Mouse (Mus musculus): ENCODE data around the gene Gucy2d. TPM values are rescaled to one million over a fixed set of nuclear protein-coding genes. Genes with fewer than 3 reads are reported as not detected.

Gene Gucy2d
- polyA plus RNA-seq, 1 experiment from 2014 or later, result not detected

- Histone ChIP-seq H3K4me2 (ENCODE audit: low read depth, low read length, severe bottlenecking) (no peak overlapping the region), H3K9ac (ENCODE audit: low read length) (no peak overlapping the region), H3K27me3 (ENCODE audit: control insufficient read depth, insufficient read depth, low read length) (no peaks in the 10 kb centered on the region), H3K36me3 (ENCODE audit: control insufficient read depth, insufficient read depth, low read length) (no peaks in the 10 kb centered on the region), H3K9me3 (ENCODE audit: control insufficient read depth, low read length) (no peaks in the 10 kb centered on the region), H3K4me3 (ENCODE audit: low read depth, low read length) (no peak overlapping the region), H3K27ac (ENCODE audit: low read depth, low read length) (no peak overlapping the region), H3K4me1 (replicated peaks; ENCODE audit: control insufficient read depth, insufficient read depth, low read length) (no peaks in the 10 kb centered on the region)
- no peak for ATAC-seq (replicated peaks; ENCODE audit: low FRiP score)
- DNase-seq (ENCODE audit: low spot score), result no peak
- 61% methylated on average over 12 of the region's 12 CpGs for WGBS
Measured at GRCm38 (mm10) chr7:98482551-98483267, 42.5 kb downstream of the Gucy2d start.

- no peaks in the 10 kb centered on the region for H3K27me3 ChIP-seq (ENCODE audit: control insufficient read depth, insufficient read depth, low read length)
- H3K4me2 ChIP-seq (ENCODE audit: low read depth, low read length, severe bottlenecking), result no peak overlapping the region
- no peak overlapping the region for H3K9ac ChIP-seq (ENCODE audit: low read length)
- 43% methylated on average over 8 of the region's 8 CpGs for WGBS
- no peaks in the 10 kb centered on the region for H3K4me1 ChIP-seq (replicated peaks; ENCODE audit: control insufficient read depth, insufficient read depth, low read length)
- H3K27ac ChIP-seq (ENCODE audit: low read depth, low read length), result no peak overlapping the region
- no peaks in the 10 kb centered on the region for H3K9me3 ChIP-seq (ENCODE audit: control insufficient read depth, low read length)
- no peaks in the 10 kb centered on the region for H3K36me3 ChIP-seq (ENCODE audit: control insufficient read depth, insufficient read depth, low read length)
- DNase-seq (ENCODE audit: low spot score) (no peak), ATAC-seq (replicated peaks; ENCODE audit: low FRiP score) (no peak)
- no peak overlapping the region for H3K4me3 ChIP-seq (ENCODE audit: low read depth, low read length)
Measured at GRCm38 (mm10) chr7:98483268-98483607, 43.0 kb downstream of the Gucy2d start.

- ATAC-seq (replicated peaks; ENCODE audit: low FRiP score), result no peak
- Histone ChIP-seq H3K9ac (ENCODE audit: low read length) (no peak overlapping the region), H3K27me3 (ENCODE audit: control insufficient read depth, insufficient read depth, low read length) (no peaks in the 10 kb centered on the region), H3K4me2 (ENCODE audit: low read depth, low read length, severe bottlenecking) (no peak overlapping the region), H3K4me3 (ENCODE audit: low read depth, low read length) (no peak overlapping the region), H3K27ac (ENCODE audit: low read depth, low read length) (no peak overlapping the region), H3K36me3 (ENCODE audit: control insufficient read depth, insufficient read depth, low read length) (no peaks in the 10 kb centered on the region), H3K4me1 (replicated peaks; ENCODE audit: control insufficient read depth, insufficient read depth, low read length) (no peaks in the 10 kb centered on the region), H3K9me3 (ENCODE audit: control insufficient read depth, low read length) (no peaks in the 10 kb centered on the region)
- 88% methylated on average over 3 of the region's 3 CpGs for WGBS
- DNase-seq (ENCODE audit: low spot score), result no peak
Measured at GRCm38 (mm10) chr7:98484878-98485277, 44.7 kb downstream of the Gucy2d start.

GRCm38 (mm10) chr7:98485508-98485907 lies 45.3 kb downstream of the Gucy2d start:
- Histone ChIP-seq H3K4me2 (ENCODE audit: low read depth, low read length, severe bottlenecking) (no peak overlapping the region), H3K4me3 (ENCODE audit: low read depth, low read length) (no peak overlapping the region), H3K27me3 (ENCODE audit: control insufficient read depth, insufficient read depth, low read length) (peaks cover 2% of the 10 kb centered on the region; the same call in 1 of the 2 replicates), H3K4me1 (replicated peaks; ENCODE audit: control insufficient read depth, insufficient read depth, low read length) (no peaks in the 10 kb centered on the region), H3K36me3 (ENCODE audit: control insufficient read depth, insufficient read depth, low read length) (no peaks in the 10 kb centered on the region), H3K9me3 (ENCODE audit: control insufficient read depth, low read length) (no peaks in the 10 kb centered on the region), H3K27ac (ENCODE audit: low read depth, low read length) (no peak overlapping the region), H3K9ac (ENCODE audit: low read length) (no peak overlapping the region)
- DNase-seq (ENCODE audit: low spot score), result no peak
- no peak for ATAC-seq (replicated peaks; ENCODE audit: low FRiP score)
- 90% methylated on average over 4 of the region's 4 CpGs for WGBS

- no peak overlapping the region for H3K4me2 ChIP-seq (ENCODE audit: low read depth, low read length, severe bottlenecking)
- H3K9ac ChIP-seq (ENCODE audit: low read length), result no peak overlapping the region
- H3K36me3 ChIP-seq (ENCODE audit: control insufficient read depth, insufficient read depth, low read length), result no peaks in the 10 kb centered on the region
- WGBS, result 74% methylated on average over 7 of the region's 7 CpGs
- H3K27ac ChIP-seq (ENCODE audit: low read depth, low read length), result no peak overlapping the region
- no peaks in the 10 kb centered on the region for H3K4me1 ChIP-seq (replicated peaks; ENCODE audit: control insufficient read depth, insufficient read depth, low read length)
- no peak for ATAC-seq (replicated peaks; ENCODE audit: low FRiP score)
- H3K4me3 ChIP-seq (ENCODE audit: low read depth, low read length), result no peak overlapping the region
- H3K9me3 ChIP-seq (ENCODE audit: control insufficient read depth, low read length), result no peaks in the 10 kb centered on the region
- DNase-seq (ENCODE audit: low spot score), result no peak
- H3K27me3 ChIP-seq (ENCODE audit: control insufficient read depth, insufficient read depth, low read length), result peaks cover 3% of the 10 kb centered on the region; the same call in 1 of the 2 replicates
Measured at GRCm38 (mm10) chr7:98486471-98486917, 46.3 kb downstream of the Gucy2d start.

GRCm38 (mm10) chr7:98487202-98487980 lies 47.2 kb downstream of the Gucy2d start:
- no peaks in the 10 kb centered on the region for H3K4me1 ChIP-seq (replicated peaks; ENCODE audit: control insufficient read depth, insufficient read depth, low read length)
- H3K36me3 ChIP-seq (ENCODE audit: control insufficient read depth, insufficient read depth, low read length), result no peaks in the 10 kb centered on the region
- no peaks in the 10 kb centered on the region for H3K9me3 ChIP-seq (ENCODE audit: control insufficient read depth, low read length)
- no peak overlapping the region for H3K9ac ChIP-seq (ENCODE audit: low read length)
- H3K4me2 ChIP-seq (ENCODE audit: low read depth, low read length, severe bottlenecking), result no peak overlapping the region
- H3K27ac ChIP-seq (ENCODE audit: low read depth, low read length), result no peak overlapping the region
- no peak for DNase-seq (ENCODE audit: low spot score)
- peaks cover 3% of the 10 kb centered on the region; the same call in 1 of the 2 replicates for H3K27me3 ChIP-seq (ENCODE audit: control insufficient read depth, insufficient read depth, low read length)
- ATAC-seq (replicated peaks; ENCODE audit: low FRiP score), result no peak
- 90% methylated on average over 11 of the region's 11 CpGs for WGBS
- no peak overlapping the region for H3K4me3 ChIP-seq (ENCODE audit: low read depth, low read length)

- no peak overlapping the region for H3K4me2 ChIP-seq (ENCODE audit: low read depth, low read length, severe bottlenecking)
- H3K9me3 ChIP-seq (ENCODE audit: control insufficient read depth, low read length), result no peaks in the 10 kb centered on the region
- ATAC-seq (replicated peaks; ENCODE audit: low FRiP score) (no peak), DNase-seq (ENCODE audit: low spot score) (no peak)
- no peak overlapping the region for H3K9ac ChIP-seq (ENCODE audit: low read length)
- peaks cover 3% of the 10 kb centered on the region; the same call in 1 of the 2 replicates for H3K27me3 ChIP-seq (ENCODE audit: control insufficient read depth, insufficient read depth, low read length)
- H3K36me3 ChIP-seq (ENCODE audit: control insufficient read depth, insufficient read depth, low read length), result no peaks in the 10 kb centered on the region
- no peak overlapping the region for H3K4me3 ChIP-seq (ENCODE audit: low read depth, low read length)
- WGBS, result 91% methylated on average over 13 of the region's 13 CpGs
- H3K27ac ChIP-seq (ENCODE audit: low read depth, low read length), result no peak overlapping the region
- H3K4me1 ChIP-seq (replicated peaks; ENCODE audit: control insufficient read depth, insufficient read depth, low read length), result no peaks in the 10 kb centered on the region
Measured at GRCm38 (mm10) chr7:98488398-98489130, 48.3 kb downstream of the Gucy2d start.

GRCm38 (mm10) chr7:98489131-98489530 lies 48.9 kb downstream of the Gucy2d start, which contains the start of gene Lrrc32:
Gene Lrrc32, plus strand, starts transcription at chr7:98489283.
- WGBS, result 51% methylated on average over 6 of the region's 6 CpGs
- Histone ChIP-seq H3K9me3 (ENCODE audit: control insufficient read depth, low read length) (no peaks in the 10 kb centered on the region), H3K4me3 (ENCODE audit: low read depth, low read length) (peak within 1 kb of the TSS; percentile 37), H3K27ac (ENCODE audit: low read depth, low read length) (no peak within 1 kb of the TSS), H3K4me2 (ENCODE audit: low read depth, low read length, severe bottlenecking) (peak within 1 kb of the TSS; percentile 67), H3K4me1 (replicated peaks; ENCODE audit: control insufficient read depth, insufficient read depth, low read length) (no peaks in the 10 kb centered on the region), H3K27me3 (ENCODE audit: control insufficient read depth, insufficient read depth, low read length) (peaks cover 3% of the 10 kb centered on the region; the same call in 1 of the 2 replicates), H3K9ac (ENCODE audit: low read length) (peak within 1 kb of the TSS; percentile 63), H3K36me3 (ENCODE audit: control insufficient read depth, insufficient read depth, low read length) (no peaks in the 10 kb centered on the region)
- ATAC-seq (replicated peaks; ENCODE audit: low FRiP score) (no peak), DNase-seq (ENCODE audit: low spot score) (no peak)

All from forebrain, embryonic 11.5 days (tissue).